Mouse (Mus musculus): ENCODE measurements around the gene Themis3. TPM values are rescaled to one million over a fixed set of nuclear protein-coding genes. Genes with fewer than 3 reads are reported as not detected.

Gene Themis3
- polyA plus RNA-seq, 2 experiments, result 0.09 to 0.17 TPM

GRCm38 (mm10) chr17:66512202-66512956, 82.0 kb downstream of the Themis3 start:
- ATAC-seq (ENCODE audit: low FRiP score, low read depth), result no peak
- H3K9ac ChIP-seq (ENCODE audit: low read depth, low read length, severe bottlenecking), result no peak overlapping the region
- WGBS, result 69% methylated on average over 15 of the region's 15 CpGs

GRCm38 (mm10) chr17:66510221-66510683, 84.2 kb downstream of the Themis3 start:
- no peak for TF ChIP-seq POLR2A (IDR thresholded peaks at IDR 0.05; ENCODE audit: borderline replicate concordance, extremely low read depth, insufficient read depth, insufficient read length)
- H3K27ac ChIP-seq (replicated peaks; ENCODE audit: low read depth, low read length), result no peak overlapping the region
- peaks cover 32% of the 10 kb centered on the region for H3K36me3 ChIP-seq (ENCODE audit: control insufficient read depth, insufficient read depth, low read length)
- H3K27me3 ChIP-seq (ENCODE audit: control insufficient read depth, insufficient read depth, low read length), result no peaks in the 10 kb centered on the region
- H3K9ac ChIP-seq (ENCODE audit: low read depth, low read length, severe bottlenecking), result no peak overlapping the region
- DNase-seq (ENCODE audit: low spot score), result no peak
- H3K9me3 ChIP-seq (ENCODE audit: control insufficient read depth, low read length), result no peaks in the 10 kb centered on the region
- no peak for ATAC-seq (ENCODE audit: low FRiP score, low read depth)
- no peak overlapping the region for H3K4me2 ChIP-seq (replicated peaks; ENCODE audit: low read depth, low read length, severe bottlenecking)
- no peak overlapping the region for H3K4me3 ChIP-seq (replicated peaks; ENCODE audit: low read length)
- H3K4me1 ChIP-seq (ENCODE audit: control insufficient read depth, insufficient read depth, low read length), result no peaks in the 10 kb centered on the region
- 46% methylated on average over 10 of the region's 10 CpGs for WGBS

More at GRCm38 (mm10) chr17:66512202-66512956, 82.0 kb downstream of the Themis3 start:
- no peak overlapping the region for H3K4me3 ChIP-seq (replicated peaks; ENCODE audit: low read length)
- no peaks in the 10 kb centered on the region for H3K27me3 ChIP-seq (ENCODE audit: control insufficient read depth, insufficient read depth, low read length)
- H3K36me3 ChIP-seq (ENCODE audit: control insufficient read depth, insufficient read depth, low read length), result peaks cover 21% of the 10 kb centered on the region; the same call in 1 of the 2 replicates
- no peaks in the 10 kb centered on the region for H3K4me1 ChIP-seq (ENCODE audit: control insufficient read depth, insufficient read depth, low read length)
- no peaks in the 10 kb centered on the region for H3K9me3 ChIP-seq (ENCODE audit: control insufficient read depth, low read length)
- no peak overlapping the region for H3K27ac ChIP-seq (replicated peaks; ENCODE audit: low read depth, low read length)
- no peak for DNase-seq (ENCODE audit: low spot score)
- no peak overlapping the region for H3K4me2 ChIP-seq (replicated peaks; ENCODE audit: low read depth, low read length, severe bottlenecking)
- TF ChIP-seq POLR2A (IDR thresholded peaks at IDR 0.05; ENCODE audit: borderline replicate concordance, extremely low read depth, insufficient read depth, insufficient read length), result no peak

GRCm38 (mm10) chr17:66507049-66507954, 87.1 kb downstream of the Themis3 start:
- H3K4me1 ChIP-seq (ENCODE audit: control insufficient read depth, insufficient read depth, low read length), result no peaks in the 10 kb centered on the region
- H3K4me2 ChIP-seq (replicated peaks; ENCODE audit: low read depth, low read length, severe bottlenecking), result no peak overlapping the region
- no peak for DNase-seq (ENCODE audit: low spot score)
- no peaks in the 10 kb centered on the region for H3K27me3 ChIP-seq (ENCODE audit: control insufficient read depth, insufficient read depth, low read length)
- H3K9ac ChIP-seq (ENCODE audit: low read depth, low read length, severe bottlenecking), result no peak overlapping the region
- TF ChIP-seq POLR2A (IDR thresholded peaks at IDR 0.05; ENCODE audit: borderline replicate concordance, extremely low read depth, insufficient read depth, insufficient read length), result no peak
- H3K9me3 ChIP-seq (ENCODE audit: control insufficient read depth, low read length), result no peaks in the 10 kb centered on the region
- H3K27ac ChIP-seq (replicated peaks; ENCODE audit: low read depth, low read length), result no peak overlapping the region
- H3K4me3 ChIP-seq (replicated peaks; ENCODE audit: low read length), result no peak overlapping the region
- H3K36me3 ChIP-seq (ENCODE audit: control insufficient read depth, insufficient read depth, low read length), result peaks cover 40% of the 10 kb centered on the region
- WGBS, result 90% methylated on average over 9 of the region's 9 CpGs
- ATAC-seq (ENCODE audit: low FRiP score, low read depth), result no peak

- no peak overlapping the region for H3K4me3 ChIP-seq (replicated peaks; ENCODE audit: low read length)
- no peak overlapping the region for H3K27ac ChIP-seq (replicated peaks; ENCODE audit: low read depth, low read length)
- DNase-seq (ENCODE audit: low spot score) (no peak), ATAC-seq (ENCODE audit: low FRiP score, low read depth) (no peak)
- H3K9me3 ChIP-seq (ENCODE audit: control insufficient read depth, low read length), result no peaks in the 10 kb centered on the region
- TF ChIP-seq POLR2A (IDR thresholded peaks at IDR 0.05; ENCODE audit: borderline replicate concordance, extremely low read depth, insufficient read depth, insufficient read length), result no peak
- no peaks in the 10 kb centered on the region for H3K27me3 ChIP-seq (ENCODE audit: control insufficient read depth, insufficient read depth, low read length)
- H3K36me3 ChIP-seq (ENCODE audit: control insufficient read depth, insufficient read depth, low read length), result peaks cover 50% of the 10 kb centered on the region
- H3K4me1 ChIP-seq (ENCODE audit: control insufficient read depth, insufficient read depth, low read length), result no peaks in the 10 kb centered on the region
- no peak overlapping the region for H3K9ac ChIP-seq (ENCODE audit: low read depth, low read length, severe bottlenecking)
- H3K4me2 ChIP-seq (replicated peaks; ENCODE audit: low read depth, low read length, severe bottlenecking), result no peak overlapping the region
- 91% methylated on average over 8 of the region's 8 CpGs for WGBS
These were observed 89.5 kb downstream of the Themis3 start for GRCm38 (mm10) chr17:66504964-66505363.

Other genes starting within 250 kb of the Themis3 start
- 6.7 and 7.8 TPM in 2 replicates for gene Mtcl1, start 144.9 kb downstream of the Themis3 start, polyA plus RNA-seq (2012; rRNA removed)
- 4.7 and 5.3 TPM in 2 replicates for gene Mtcl1, start 144.9 kb downstream of the Themis3 start, polyA plus RNA-seq (2014; fragmentation: Nextera tagmentation; extraction: Ambion mirVana)
- 79.3 and 88.3 TPM in 2 replicates for gene Rab12, start 74.9 kb downstream of the Themis3 start, polyA plus RNA-seq (2012; rRNA removed)
- gene Rab12, start 74.9 kb downstream of the Themis3 start, polyA plus RNA-seq (2014; fragmentation: Nextera tagmentation; extraction: Ambion mirVana), result 57.5 and 62.1 TPM in 2 replicates

Measured in limb, embryonic 14.5 days (tissue).